Mouse (Mus musculus) limb, embryonic 10.5 days (tissue): ENCODE data around the gene Fam43b. TPM values are rescaled to one million over a fixed set of nuclear protein-coding genes. Genes with fewer than 3 reads are reported as not detected.

Experiments
- DNase-seq: peaks from one replicate; pipeline ENCODE4 v3.0.0-alpha.2; 2017; ENCODE audit warnings: low spot score
- H3K27ac ChIP-seq: fragments of 300-500 bp; sonication (generic); 2 replicates; pipeline ENCODE4 v1.5.1; 2016; ENCODE audit warnings: mild to moderate bottlenecking
- H3K27me3 ChIP-seq: fragments of 300-500 bp; sonication (generic); 2 replicates; pipeline ENCODE4 v1.6.1; 2016; ENCODE audit warnings: low read depth, mild to moderate bottlenecking; ENCODE audit not compliant: poor library complexity, severe bottlenecking
- H3K36me3 ChIP-seq: fragments of 300-500 bp; sonication (generic); 2 replicates; pipeline ENCODE4 v1.6.1; 2016; ENCODE audit warnings: mild to moderate bottlenecking, moderate library complexity
- H3K4me1 ChIP-seq: fragments of 300-500 bp; sonication (generic); 2 replicates; pipeline ENCODE4 v1.6.1; 2016
- H3K4me3 ChIP-seq: fragments of 300-500 bp; sonication (generic); 2 replicates; pipeline ENCODE4 v1.5.1; 2016; ENCODE audit warnings: mild to moderate bottlenecking, moderate library complexity
- H3K9me3 ChIP-seq: fragments of 300-500 bp; sonication (generic); replicated peaks from 2 replicates; pipeline ENCODE4 v1.6.1; 2016; ENCODE audit warnings: mild to moderate bottlenecking
- WGBS: fragments of 180-500 bp; shearing (Covaris S2); methylation state at CpG from one replicate; pipeline ENCODE4 v1.1.7; 2016; 5-methylcytosine and 5-hydroxymethylcytosine counted together
- polyA plus RNA-seq: library from polyadenylated mRNA; unstranded; fragments of >200 nt; fragmentation: Nextera tagmentation; extraction: Ambion mirVana; gene quantifications from 2 replicates; pipeline ENCODE4 v1.2.1, GENCODE M21; 2016

Gene Fam43b
- polyA plus RNA-seq, 1 experiment from 2014 or later = not detected

- no peaks in the 10 kb centered on the region for H3K9me3 ChIP-seq
- no peak overlapping the region for H3K4me3 ChIP-seq
- no peak for DNase-seq
- H3K27me3 ChIP-seq = peaks cover 8% of the 10 kb centered on the region
- no peaks in the 10 kb centered on the region for H3K4me1 ChIP-seq
- H3K27ac ChIP-seq = no peak overlapping the region
- H3K36me3 ChIP-seq = no peaks in the 10 kb centered on the region
- 87% methylated on average over 8 of the region's 8 CpGs for whole genome bisulfite sequencing
Measured at GRCm38 (mm10) chr4:138356141-138356540, 40.2 kb downstream of the Fam43b start.

- no peak for DNase-seq
- 94% methylated on average over 2 of the region's 2 CpGs for WGBS
- no peaks in the 10 kb centered on the region for H3K9me3 ChIP-seq
- H3K27me3 ChIP-seq = peaks cover 2% of the 10 kb centered on the region
- H3K27ac ChIP-seq = no peak overlapping the region
- no peaks in the 10 kb centered on the region for H3K36me3 ChIP-seq
- no peak overlapping the region for H3K4me3 ChIP-seq
- no peaks in the 10 kb centered on the region for H3K4me1 ChIP-seq
Measured at GRCm38 (mm10) chr4:138355496-138355895, 40.8 kb downstream of the Fam43b start.

GRCm38 (mm10) chr4:138353438-138354171, 42.7 kb downstream of the Fam43b start:
- H3K36me3 ChIP-seq = no peaks in the 10 kb centered on the region
- H3K27ac ChIP-seq = no peak overlapping the region
- no peaks in the 10 kb centered on the region for H3K4me1 ChIP-seq
- H3K27me3 ChIP-seq = no peaks in the 10 kb centered on the region
- DNase-seq = no peak
- no peak overlapping the region for H3K4me3 ChIP-seq
- WGBS = 84% methylated on average over 10 of the region's 10 CpGs
- H3K9me3 ChIP-seq = no peaks in the 10 kb centered on the region

GRCm38 (mm10) chr4:138352692-138353091, 43.6 kb downstream of the Fam43b start:
- H3K27me3 ChIP-seq = no peaks in the 10 kb centered on the region
- H3K27ac ChIP-seq = no peak overlapping the region
- H3K9me3 ChIP-seq = no peaks in the 10 kb centered on the region
- peaks cover 3% of the 10 kb centered on the region; the same call in 1 of the 2 replicates for H3K4me1 ChIP-seq
- WGBS = 90% methylated on average over 6 of the region's 6 CpGs
- H3K4me3 ChIP-seq = no peak overlapping the region
- no peak for DNase-seq
- H3K36me3 ChIP-seq = no peaks in the 10 kb centered on the region

GRCm38 (mm10) chr4:138351821-138352220, 44.5 kb downstream of the Fam43b start:
- WGBS = 92% methylated on average over 5 of the region's 5 CpGs
- no peak overlapping the region for H3K27ac ChIP-seq
- H3K4me1 ChIP-seq = peaks cover 3% of the 10 kb centered on the region; the same call in 1 of the 2 replicates
- H3K4me3 ChIP-seq = no peak overlapping the region
- no peaks in the 10 kb centered on the region for H3K9me3 ChIP-seq
- DNase-seq = no peak
- no peaks in the 10 kb centered on the region for H3K27me3 ChIP-seq
- H3K36me3 ChIP-seq = no peaks in the 10 kb centered on the region

GRCm38 (mm10) chr4:138348716-138349115, 47.6 kb downstream of the Fam43b start:
- Histone ChIP-seq H3K27ac (no peak overlapping the region), H3K9me3 (no peaks in the 10 kb centered on the region), H3K36me3 (no peaks in the 10 kb centered on the region), H3K4me3 (no peak overlapping the region), H3K4me1 (peaks cover 3% of the 10 kb centered on the region; the same call in 1 of the 2 replicates), H3K27me3 (no peaks in the 10 kb centered on the region)
- WGBS = 84% methylated on average over 7 of the region's 7 CpGs
- no peak for DNase-seq

GRCm38 (mm10) chr4:138347280-138347679, 49.0 kb downstream of the Fam43b start:
- Histone ChIP-seq H3K36me3 (no peaks in the 10 kb centered on the region), H3K4me1 (peaks cover 3% of the 10 kb centered on the region; the same call in 1 of the 2 replicates), H3K27me3 (no peaks in the 10 kb centered on the region), H3K9me3 (no peaks in the 10 kb centered on the region), H3K4me3 (no peak overlapping the region), H3K27ac (no peak overlapping the region)
- no peak for DNase-seq
- 76% methylated on average over 1 of the region's 1 CpGs for WGBS

GRCm38 (mm10) chr4:138344891-138345545, 51.3 kb downstream of the Fam43b start:
- no peak overlapping the region for H3K27ac ChIP-seq
- no peak overlapping the region for H3K4me3 ChIP-seq
- no peaks in the 10 kb centered on the region for H3K27me3 ChIP-seq
- DNase-seq = no peak
- WGBS = 90% methylated on average over 9 of the region's 9 CpGs
- peaks cover 6% of the 10 kb centered on the region; the same call in 1 of the 2 replicates for H3K4me1 ChIP-seq
- H3K36me3 ChIP-seq = no peaks in the 10 kb centered on the region
- H3K9me3 ChIP-seq = no peaks in the 10 kb centered on the region

Other genes with a start within 250 kb of the Fam43b start
- 134 and 163 TPM in 2 replicates for gene Hp1bp3, start 180.2 kb downstream of the Fam43b start, polyA plus RNA-seq
- gene Sh2d5, start 146.1 kb downstream of the Fam43b start, polyA plus RNA-seq = 2.0 and 3.5 TPM in 2 replicates
- gene Kif17, start 146.1 kb downstream of the Fam43b start, polyA plus RNA-seq = 0.20 and 0.99 TPM in 2 replicates
- 311 and 314 TPM in 2 replicates for gene Ddost, start 91.8 kb downstream of the Fam43b start, polyA plus RNA-seq
- 23.9 and 32.8 TPM in 2 replicates for gene Pink1, start 70.2 kb downstream of the Fam43b start, polyA plus RNA-seq
- 4.1 and 4.9 TPM in 2 replicates for gene Cda, start 28.5 kb downstream of the Fam43b start, polyA plus RNA-seq
- 20.7 and 21.9 TPM in 2 replicates for gene Mul1, start 38.1 kb upstream of the Fam43b start, polyA plus RNA-seq
- 0.55 and 0.60 TPM in 2 replicates for gene Camk2n1, start 57.8 kb upstream of the Fam43b start, polyA plus RNA-seq
- gene Vwa5b1, start 239.4 kb upstream of the Fam43b start, polyA plus RNA-seq = 0.14 and 0.18 TPM in 2 replicates